Mouse (Mus musculus): ENCODE data around the gene Ccdc9b. TPM values are rescaled to one million over a fixed set of nuclear protein-coding genes. Genes with fewer than 3 reads are reported as not detected.

Ccdc9b gene
- polyA plus RNA-seq, 1 experiment: 9.3 TPM

GRCm38 (mm10) chr2:118804474-118804873 lies 42.0 kb upstream of the Ccdc9b start:
- Histone ChIP-seq H3K79me2 (ENCODE audit: control insufficient read depth, insufficient read depth) (no peaks in the 10 kb centered on the region), H3K27me3 (ENCODE audit: control insufficient read depth, insufficient read depth, insufficient read length) (no peaks in the 10 kb centered on the region), H3K79me3 (ENCODE audit: low read depth) (no peaks in the 10 kb centered on the region), H3K4me3 (ENCODE audit: insufficient read depth, poor library complexity, severe bottlenecking) (no peak overlapping the region), H3K36me3 (ENCODE audit: control insufficient read depth, insufficient read depth) (no peaks in the 10 kb centered on the region), H3ac (ENCODE audit: control insufficient read depth, insufficient read length, low read depth) (no peak overlapping the region)
- TF ChIP-seq MYOG (IDR thresholded peaks at IDR 0.05; ENCODE audit: control insufficient read depth, extremely low read depth, insufficient read length) (no peak), MYOD1 (IDR thresholded peaks at IDR 0.05; ENCODE audit: control insufficient read depth, insufficient read length, low read depth) (no peak), USF1 (IDR thresholded peaks at IDR 0.05; ENCODE audit: low read depth) (no peak), CTCF (IDR thresholded peaks at IDR 0.05; ENCODE audit: control insufficient read depth, insufficient read depth, insufficient read length) (no peak), MAX (IDR thresholded peaks at IDR 0.05) (no peak), CEBPB (IDR thresholded peaks at IDR 0.05; ENCODE audit: low read depth) (no peak), FOSL1 (IDR thresholded peaks at IDR 0.05; ENCODE audit: insufficient read depth, low read length, poor library complexity, severe bottlenecking) (no peak)

- H3K4me3 ChIP-seq (ENCODE audit: insufficient read depth, poor library complexity, severe bottlenecking): no peak overlapping the region
- H3K27me3 ChIP-seq (ENCODE audit: control insufficient read depth, insufficient read depth, insufficient read length): no peaks in the 10 kb centered on the region
- TF ChIP-seq CTCF (IDR thresholded peaks at IDR 0.05; ENCODE audit: control insufficient read depth, insufficient read depth, insufficient read length) (no peak), FOSL1 (IDR thresholded peaks at IDR 0.05; ENCODE audit: insufficient read depth, low read length, poor library complexity, severe bottlenecking) (no peak), CEBPB (IDR thresholded peaks at IDR 0.05; ENCODE audit: low read depth) (no peak), MYOG (IDR thresholded peaks at IDR 0.05; ENCODE audit: control insufficient read depth, extremely low read depth, insufficient read length) (no peak), MAX (IDR thresholded peaks at IDR 0.05) (no peak), MYOD1 (IDR thresholded peaks at IDR 0.05; ENCODE audit: control insufficient read depth, insufficient read length, low read depth) (no peak), USF1 (IDR thresholded peaks at IDR 0.05; ENCODE audit: low read depth) (no peak)
- no peak overlapping the region for H3ac ChIP-seq (ENCODE audit: control insufficient read depth, insufficient read length, low read depth)
- H3K79me3 ChIP-seq (ENCODE audit: low read depth): no peaks in the 10 kb centered on the region
- no peaks in the 10 kb centered on the region for H3K79me2 ChIP-seq (ENCODE audit: control insufficient read depth, insufficient read depth)
- no peaks in the 10 kb centered on the region for H3K36me3 ChIP-seq (ENCODE audit: control insufficient read depth, insufficient read depth)
Observed at GRCm38 (mm10) chr2:118802542-118803118, 40.2 kb upstream of the Ccdc9b start.

- no peaks in the 10 kb centered on the region for H3K36me3 ChIP-seq (ENCODE audit: control insufficient read depth, insufficient read depth)
- H3K79me3 ChIP-seq (ENCODE audit: low read depth): no peaks in the 10 kb centered on the region
- TF ChIP-seq CEBPB (IDR thresholded peaks at IDR 0.05; ENCODE audit: low read depth) (no peak), MAX (IDR thresholded peaks at IDR 0.05) (no peak), FOSL1 (IDR thresholded peaks at IDR 0.05; ENCODE audit: insufficient read depth, low read length, poor library complexity, severe bottlenecking) (no peak), MYOD1 (IDR thresholded peaks at IDR 0.05; ENCODE audit: control insufficient read depth, insufficient read length, low read depth) (no peak), CTCF (IDR thresholded peaks at IDR 0.05; ENCODE audit: control insufficient read depth, insufficient read depth, insufficient read length) (no peak), MYOG (IDR thresholded peaks at IDR 0.05; ENCODE audit: control insufficient read depth, extremely low read depth, insufficient read length) (no peak), USF1 (IDR thresholded peaks at IDR 0.05; ENCODE audit: low read depth) (no peak)
- no peak overlapping the region for H3ac ChIP-seq (ENCODE audit: control insufficient read depth, insufficient read length, low read depth)
- H3K4me3 ChIP-seq (ENCODE audit: insufficient read depth, poor library complexity, severe bottlenecking): no peak overlapping the region
- H3K79me2 ChIP-seq (ENCODE audit: control insufficient read depth, insufficient read depth): no peaks in the 10 kb centered on the region
- peaks cover 4% of the 10 kb centered on the region for H3K27me3 ChIP-seq (ENCODE audit: control insufficient read depth, insufficient read depth, insufficient read length)
Observed at GRCm38 (mm10) chr2:118793636-118794035, 31.2 kb upstream of the Ccdc9b start.

- no peak overlapping the region for H3ac ChIP-seq (ENCODE audit: control insufficient read depth, insufficient read length, low read depth)
- H3K36me3 ChIP-seq (ENCODE audit: control insufficient read depth, insufficient read depth): no peaks in the 10 kb centered on the region
- no peak for TF ChIP-seq MAX (IDR thresholded peaks at IDR 0.05)
- TF ChIP-seq USF1 (IDR thresholded peaks at IDR 0.05; ENCODE audit: low read depth): no peak
- no peak for TF ChIP-seq CTCF (IDR thresholded peaks at IDR 0.05; ENCODE audit: control insufficient read depth, insufficient read depth, insufficient read length)
- TF ChIP-seq CEBPB (IDR thresholded peaks at IDR 0.05; ENCODE audit: low read depth): no peak
- TF ChIP-seq MYOD1 (IDR thresholded peaks at IDR 0.05; ENCODE audit: control insufficient read depth, insufficient read length, low read depth): no peak
- TF ChIP-seq MYOG (IDR thresholded peaks at IDR 0.05; ENCODE audit: control insufficient read depth, extremely low read depth, insufficient read length): no peak
- TF ChIP-seq FOSL1 (IDR thresholded peaks at IDR 0.05; ENCODE audit: insufficient read depth, low read length, poor library complexity, severe bottlenecking): no peak
- no peaks in the 10 kb centered on the region for H3K79me2 ChIP-seq (ENCODE audit: control insufficient read depth, insufficient read depth)
- H3K79me3 ChIP-seq (ENCODE audit: low read depth): no peaks in the 10 kb centered on the region
- H3K4me3 ChIP-seq (ENCODE audit: insufficient read depth, poor library complexity, severe bottlenecking): no peak overlapping the region
- H3K27me3 ChIP-seq (ENCODE audit: control insufficient read depth, insufficient read depth, insufficient read length): peaks cover 4% of the 10 kb centered on the region
Observed at GRCm38 (mm10) chr2:118792259-118792613, 29.8 kb upstream of the Ccdc9b start.

GRCm38 (mm10) chr2:118791591-118792258 lies 29.3 kb upstream of the Ccdc9b start:
- no peaks in the 10 kb centered on the region for H3K79me3 ChIP-seq (ENCODE audit: low read depth)
- no peak overlapping the region for H3K4me3 ChIP-seq (ENCODE audit: insufficient read depth, poor library complexity, severe bottlenecking)
- TF ChIP-seq USF1 (IDR thresholded peaks at IDR 0.05; ENCODE audit: low read depth): no peak
- no peak for TF ChIP-seq FOSL1 (IDR thresholded peaks at IDR 0.05; ENCODE audit: insufficient read depth, low read length, poor library complexity, severe bottlenecking)
- no peak for TF ChIP-seq CTCF (IDR thresholded peaks at IDR 0.05; ENCODE audit: control insufficient read depth, insufficient read depth, insufficient read length)
- no peak for TF ChIP-seq MAX (IDR thresholded peaks at IDR 0.05)
- TF ChIP-seq CEBPB (IDR thresholded peaks at IDR 0.05; ENCODE audit: low read depth): no peak
- TF ChIP-seq MYOG (IDR thresholded peaks at IDR 0.05; ENCODE audit: control insufficient read depth, extremely low read depth, insufficient read length): no peak
- no peak for TF ChIP-seq MYOD1 (IDR thresholded peaks at IDR 0.05; ENCODE audit: control insufficient read depth, insufficient read length, low read depth)
- no peaks in the 10 kb centered on the region for H3K36me3 ChIP-seq (ENCODE audit: control insufficient read depth, insufficient read depth)
- peaks cover 4% of the 10 kb centered on the region for H3K27me3 ChIP-seq (ENCODE audit: control insufficient read depth, insufficient read depth, insufficient read length)
- no peaks in the 10 kb centered on the region for H3K79me2 ChIP-seq (ENCODE audit: control insufficient read depth, insufficient read depth)
- no peak overlapping the region for H3ac ChIP-seq (ENCODE audit: control insufficient read depth, insufficient read length, low read depth)
